Mouse (Mus musculus): ENCODE data around the gene Glis3. TPM values are rescaled to one million over a fixed set of nuclear protein-coding genes. Genes with fewer than 3 reads are reported as not detected.

Glis3 gene
- polyA plus RNA-seq, 1 experiment from 2014 or later, result 1.4 TPM

DNA sequence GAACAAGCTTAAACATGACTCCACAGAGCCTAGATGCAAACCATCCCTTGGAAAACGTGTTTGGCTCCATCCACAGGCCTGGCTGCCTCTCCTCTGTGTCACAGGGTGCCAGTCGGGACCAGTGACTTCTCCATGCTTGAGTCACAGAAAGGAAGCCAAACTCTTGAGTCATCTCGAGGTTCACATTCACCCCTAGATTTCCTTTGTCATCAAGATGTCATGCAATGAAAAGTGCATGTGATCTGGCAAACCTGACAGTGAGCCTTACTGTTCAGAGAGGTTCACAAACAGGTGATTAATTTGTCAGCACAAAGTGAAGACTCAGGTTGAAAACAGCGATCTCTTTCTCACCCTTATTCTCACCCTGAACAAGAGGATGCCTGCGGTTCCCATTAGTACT, 290.7 kb downstream of the Glis3 start:
- 76% methylated on average over 5 of the region's 5 CpGs for WGBS
- no peak overlapping the region for H3K9ac ChIP-seq
- no peak overlapping the region for H3K4me2 ChIP-seq (replicated peaks)
- no peak overlapping the region for H3K27ac ChIP-seq
- H3K4me3 ChIP-seq, result no peak overlapping the region
- no peaks in the 10 kb centered on the region for H3K4me1 ChIP-seq
- H3K9me3 ChIP-seq, result no peaks in the 10 kb centered on the region
- no peak for ATAC-seq (ENCODE audit: low FRiP score, low read depth)
- H3K36me3 ChIP-seq, result no peaks in the 10 kb centered on the region
- H3K27me3 ChIP-seq (replicated peaks), result no peaks in the 10 kb centered on the region

DNA sequence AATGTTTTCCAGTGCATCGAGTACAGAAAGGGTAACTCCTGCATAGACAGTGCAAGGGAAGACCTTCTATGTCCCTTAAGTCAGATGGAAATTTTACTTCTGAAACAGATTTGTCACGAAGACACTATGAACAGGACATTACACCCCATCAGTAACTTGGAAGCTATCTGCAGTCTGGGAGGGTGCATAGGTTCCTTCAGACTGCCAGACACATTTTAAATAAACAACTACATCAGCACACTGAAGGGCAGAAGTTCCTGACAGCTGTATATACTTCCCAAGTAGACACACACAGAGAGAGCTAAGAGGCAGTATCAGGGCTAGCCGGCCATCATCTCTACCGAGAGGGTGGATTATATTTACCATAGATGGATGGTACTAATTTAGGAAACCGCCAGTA, 296.5 kb downstream of the Glis3 start:
- Histone ChIP-seq H3K36me3 (no peaks in the 10 kb centered on the region), H3K9ac (no peak overlapping the region), H3K4me1 (0 out of 2 replicates have a peak, but pooled peaks cover 7% of the 10 kb centered on the region), H3K4me3 (no peak overlapping the region), H3K4me2 (replicated peaks) (no peak overlapping the region), H3K9me3 (no peaks in the 10 kb centered on the region), H3K27me3 (replicated peaks) (no peaks in the 10 kb centered on the region), H3K27ac (no peak overlapping the region)
- no peak for ATAC-seq (ENCODE audit: low FRiP score, low read depth)
- WGBS, result 69% methylated on average over 5 of the region's 5 CpGs

DNA sequence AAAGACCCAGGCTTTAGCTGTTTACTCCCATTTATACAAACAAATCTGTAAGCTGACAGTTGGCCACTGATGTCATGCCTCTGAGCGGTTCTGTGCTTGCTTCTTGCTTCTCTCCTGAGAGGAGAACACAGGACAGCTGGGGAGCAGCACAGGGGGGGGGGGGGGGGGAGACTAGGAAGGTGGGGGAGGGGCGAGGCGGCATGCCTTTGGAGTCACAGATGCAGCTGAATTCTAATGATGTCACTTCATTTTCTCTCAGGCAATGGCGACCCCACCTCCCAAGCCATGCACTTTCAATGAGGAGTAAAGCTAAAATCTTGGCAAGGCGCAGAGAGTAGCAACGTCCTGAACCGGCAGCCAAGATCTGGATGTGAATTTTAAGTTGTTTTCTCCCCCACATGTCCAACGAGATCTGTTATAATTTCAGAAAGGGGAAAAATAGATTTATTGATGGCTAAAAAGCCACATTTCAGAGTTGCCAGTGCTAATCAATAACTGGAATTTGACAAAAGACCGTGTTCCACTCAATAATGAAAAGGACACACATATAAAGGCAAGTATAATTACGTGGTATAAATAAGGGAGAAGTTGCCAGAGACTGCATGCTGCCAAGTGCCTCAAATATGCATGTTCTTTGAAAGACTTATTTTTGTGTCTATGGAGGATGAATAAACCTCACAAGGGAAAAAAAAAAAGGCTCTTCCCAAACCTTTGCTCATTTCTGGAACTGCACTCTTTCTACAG, 297.5 kb downstream of the Glis3 start:
- Histone ChIP-seq H3K27me3 (replicated peaks) (no peaks in the 10 kb centered on the region), H3K36me3 (no peaks in the 10 kb centered on the region), H3K27ac (no peak overlapping the region), H3K4me2 (replicated peaks) (no peak overlapping the region), H3K9me3 (no peaks in the 10 kb centered on the region), H3K4me1 (0 out of 2 replicates have a peak, but pooled peaks cover 7% of the 10 kb centered on the region), H3K4me3 (no peak overlapping the region), H3K9ac (no peak overlapping the region)
- WGBS, result 38% methylated on average over 10 of the region's 10 CpGs
- peak; percentile 82 for ATAC-seq (ENCODE audit: low FRiP score, low read depth)

DNA sequence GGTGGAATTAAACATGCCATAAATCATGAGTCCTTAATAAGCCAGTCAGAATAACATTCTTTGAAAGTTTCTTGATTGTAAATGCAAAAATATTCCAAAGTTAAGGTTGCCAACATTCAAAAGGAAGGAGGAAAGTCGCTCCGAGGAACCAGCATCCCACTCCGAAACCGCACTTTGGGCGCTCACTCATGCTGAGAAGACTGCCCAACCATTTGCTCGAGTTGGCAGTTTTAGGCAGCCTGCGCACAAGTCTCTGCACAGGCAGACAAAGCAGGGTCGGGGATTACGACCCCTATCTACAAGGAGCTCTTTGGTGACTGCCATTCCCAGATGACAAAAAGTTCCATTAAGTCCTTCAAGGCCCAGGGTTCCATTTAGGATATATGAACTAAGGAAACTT, 298.4 kb downstream of the Glis3 start:
- Histone ChIP-seq H3K9ac (no peak overlapping the region), H3K27ac (no peak overlapping the region), H3K27me3 (replicated peaks) (no peaks in the 10 kb centered on the region), H3K4me2 (replicated peaks) (no peak overlapping the region), H3K9me3 (no peaks in the 10 kb centered on the region), H3K4me1 (0 out of 2 replicates have a peak, but pooled peaks cover 7% of the 10 kb centered on the region), H3K36me3 (no peaks in the 10 kb centered on the region), H3K4me3 (no peak overlapping the region)
- ATAC-seq (ENCODE audit: low FRiP score, low read depth), result no peak
- WGBS, result 44% methylated on average over 9 of the region's 9 CpGs

DNA sequence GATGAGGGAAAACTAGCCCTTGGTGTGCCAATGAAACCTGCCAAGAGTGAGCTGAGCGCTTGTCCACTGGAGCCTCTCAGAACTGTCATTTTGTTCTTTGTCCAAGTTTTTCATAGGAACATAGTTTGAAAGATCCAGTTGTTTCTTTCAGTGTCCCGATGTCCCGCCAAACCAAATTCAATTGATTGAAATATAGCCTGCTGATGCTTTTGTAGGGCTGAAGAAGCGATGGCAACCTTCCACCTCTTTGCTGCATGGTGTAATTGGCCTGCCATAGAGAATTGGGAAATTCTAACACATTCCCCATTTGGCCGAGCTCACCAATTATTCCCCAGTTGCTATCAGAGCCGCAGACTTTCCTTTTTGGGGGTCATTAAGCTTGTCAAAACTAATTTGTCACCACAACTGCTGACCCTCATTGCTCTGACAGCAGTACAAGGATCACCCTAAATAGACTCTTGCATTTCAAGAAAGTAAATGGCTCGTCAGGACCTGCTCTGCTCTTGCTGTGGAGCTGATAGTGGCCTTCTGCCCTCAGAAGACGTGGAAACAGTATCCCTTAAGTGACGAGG, 299.1 kb downstream of the Glis3 start:
- Histone ChIP-seq H3K9me3 (no peaks in the 10 kb centered on the region), H3K4me2 (replicated peaks) (no peak overlapping the region), H3K4me3 (no peak overlapping the region), H3K9ac (no peak overlapping the region), H3K36me3 (no peaks in the 10 kb centered on the region), H3K27me3 (replicated peaks) (no peaks in the 10 kb centered on the region), H3K27ac (no peak overlapping the region), H3K4me1 (0 out of 2 replicates have a peak, but pooled peaks cover 7% of the 10 kb centered on the region)
- no peak for ATAC-seq (ENCODE audit: low FRiP score, low read depth)
- WGBS, result 55% methylated on average over 9 of the region's 9 CpGs

DNA sequence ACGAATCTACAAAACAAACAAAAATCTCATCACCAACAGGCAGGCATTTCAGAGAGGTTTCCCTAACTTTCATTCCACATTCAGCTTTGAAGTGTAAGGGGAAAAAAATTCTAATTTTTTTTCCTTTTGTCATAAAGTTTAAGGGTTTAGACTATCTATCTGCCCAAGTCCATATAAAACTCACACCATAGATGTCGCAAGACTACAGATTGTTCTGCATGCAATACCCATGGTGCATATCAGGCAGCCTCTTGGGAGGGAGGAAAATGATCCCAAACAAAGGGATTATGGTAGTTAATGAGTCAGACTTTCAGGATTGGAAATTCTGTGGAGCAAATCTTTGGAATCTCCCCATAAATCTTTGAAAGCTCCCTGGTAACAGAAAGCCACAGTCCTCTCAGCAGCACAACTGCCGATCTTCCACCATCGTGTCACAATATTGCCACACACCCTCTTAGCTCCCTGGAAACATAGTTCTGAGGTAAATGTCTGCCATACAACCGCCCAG, 302.0 kb downstream of the Glis3 start:
- 71% methylated on average over 5 of the region's 5 CpGs for WGBS
- H3K27me3 ChIP-seq (replicated peaks), result no peaks in the 10 kb centered on the region
- no peaks in the 10 kb centered on the region for H3K36me3 ChIP-seq
- no peak for ATAC-seq (ENCODE audit: low FRiP score, low read depth)
- no peaks in the 10 kb centered on the region for H3K9me3 ChIP-seq
- no peak overlapping the region for H3K4me3 ChIP-seq
- no peak overlapping the region for H3K4me2 ChIP-seq (replicated peaks)
- H3K9ac ChIP-seq, result no peak overlapping the region
- H3K27ac ChIP-seq, result no peak overlapping the region
- H3K4me1 ChIP-seq, result 0 out of 2 replicates have a peak, but pooled peaks cover 7% of the 10 kb centered on the region

DNA sequence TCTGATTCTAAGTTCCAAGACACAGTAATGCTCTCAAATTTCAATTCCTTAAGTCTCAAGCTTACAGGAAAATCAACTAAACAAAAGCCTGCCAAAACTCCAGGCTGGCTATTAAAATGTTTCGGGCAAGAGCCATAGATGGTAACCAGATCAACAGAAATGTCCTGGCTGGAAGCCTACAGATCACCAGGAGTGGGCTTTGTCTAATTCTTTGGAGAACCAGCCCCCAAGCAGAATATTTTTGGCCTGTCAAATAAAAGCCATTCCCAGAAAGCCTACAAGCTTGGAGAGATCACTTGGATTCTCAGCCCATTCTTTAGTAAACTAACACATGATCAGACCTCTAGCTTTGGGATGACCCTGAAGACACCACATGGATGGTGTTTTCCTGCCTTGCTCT, 303.5 kb downstream of the Glis3 start:
- no peaks in the 10 kb centered on the region for H3K4me1 ChIP-seq
- WGBS, result 81% methylated on average over 1 of the region's 1 CpGs
- H3K4me2 ChIP-seq (replicated peaks), result no peak overlapping the region
- ATAC-seq (ENCODE audit: low FRiP score, low read depth), result no peak
- H3K36me3 ChIP-seq, result no peaks in the 10 kb centered on the region
- no peaks in the 10 kb centered on the region for H3K9me3 ChIP-seq
- no peak overlapping the region for H3K9ac ChIP-seq
- no peak overlapping the region for H3K27ac ChIP-seq
- no peak overlapping the region for H3K4me3 ChIP-seq
- no peaks in the 10 kb centered on the region for H3K27me3 ChIP-seq (replicated peaks)

DNA sequence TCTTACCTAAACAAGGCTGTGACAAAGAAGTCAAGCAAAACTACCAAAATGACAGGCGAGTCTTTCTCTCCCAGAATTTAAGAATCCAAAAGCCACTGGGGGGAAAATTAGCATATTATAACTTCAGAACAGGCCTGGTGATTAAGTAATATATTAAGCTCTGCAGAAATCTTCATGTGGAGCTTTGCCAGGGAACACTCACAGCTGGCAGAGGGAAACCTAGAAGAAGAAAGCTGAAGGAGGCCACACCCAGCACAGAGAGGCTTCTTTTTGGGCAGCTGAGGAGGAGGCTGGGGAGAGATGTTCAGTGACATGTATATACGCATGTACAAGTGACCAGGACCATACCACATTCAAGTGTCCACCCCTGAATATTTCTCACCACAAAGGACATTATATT, 304.1 kb downstream of the Glis3 start:
- no peak for ATAC-seq (ENCODE audit: low FRiP score, low read depth)
- H3K4me2 ChIP-seq (replicated peaks), result no peak overlapping the region
- H3K27me3 ChIP-seq (replicated peaks), result no peaks in the 10 kb centered on the region
- H3K9ac ChIP-seq, result no peak overlapping the region
- WGBS, result 92% methylated on average over 2 of the region's 2 CpGs
- no peaks in the 10 kb centered on the region for H3K9me3 ChIP-seq
- no peaks in the 10 kb centered on the region for H3K4me1 ChIP-seq
- no peak overlapping the region for H3K4me3 ChIP-seq
- no peaks in the 10 kb centered on the region for H3K36me3 ChIP-seq
- no peak overlapping the region for H3K27ac ChIP-seq

DNA sequence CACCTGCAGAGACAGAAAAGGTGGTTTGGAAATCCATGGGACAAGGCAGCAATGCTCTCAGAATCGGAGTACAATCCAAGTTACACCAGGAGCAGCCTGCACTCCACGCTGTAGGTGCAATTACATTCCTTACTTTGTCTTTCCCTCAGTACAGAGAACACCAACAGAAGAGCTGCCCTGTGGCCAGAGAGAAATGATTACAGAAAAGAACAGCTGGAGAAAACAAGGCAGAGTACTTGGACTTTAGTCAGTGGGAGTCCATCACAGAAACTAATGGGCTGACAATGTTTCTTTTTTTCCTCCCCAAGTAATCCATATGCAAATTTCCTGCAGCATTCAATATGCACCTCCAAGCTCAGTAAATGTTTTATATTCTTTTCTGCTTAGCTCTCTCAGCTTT, 305.4 kb downstream of the Glis3 start:
- no peaks in the 10 kb centered on the region for H3K4me1 ChIP-seq
- no peaks in the 10 kb centered on the region for H3K27me3 ChIP-seq (replicated peaks)
- H3K4me3 ChIP-seq, result no peak overlapping the region
- no peak for ATAC-seq (ENCODE audit: low FRiP score, low read depth)
- 22% methylated on average over 2 of the region's 2 CpGs for WGBS
- no peak overlapping the region for H3K9ac ChIP-seq
- H3K9me3 ChIP-seq, result no peaks in the 10 kb centered on the region
- no peak overlapping the region for H3K4me2 ChIP-seq (replicated peaks)
- H3K27ac ChIP-seq, result no peak overlapping the region
- H3K36me3 ChIP-seq, result no peaks in the 10 kb centered on the region

DNA sequence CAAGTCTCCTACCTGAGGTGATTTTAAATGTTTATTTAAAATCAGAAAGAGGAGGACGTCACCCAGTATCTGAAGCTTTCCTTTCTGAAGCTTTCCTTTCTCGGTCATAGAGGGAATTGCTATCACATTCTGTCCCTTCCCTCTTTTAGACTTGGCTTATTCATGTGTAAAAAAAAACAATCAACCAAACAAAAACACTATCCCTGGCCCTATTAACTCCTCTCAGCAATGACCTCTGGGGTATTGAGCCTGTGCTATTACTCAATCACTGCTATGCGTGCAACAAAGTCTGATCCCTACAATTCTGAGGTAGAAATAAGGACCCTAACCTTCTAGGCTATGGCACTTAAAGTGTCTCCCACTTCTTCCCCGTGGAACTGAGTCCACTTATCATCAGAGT, 311.7 kb downstream of the Glis3 start:
- no peak overlapping the region for H3K9ac ChIP-seq
- no peak for ATAC-seq (ENCODE audit: low FRiP score, low read depth)
- H3K9me3 ChIP-seq, result no peaks in the 10 kb centered on the region
- no peak overlapping the region for H3K27ac ChIP-seq
- H3K36me3 ChIP-seq, result no peaks in the 10 kb centered on the region
- no peaks in the 10 kb centered on the region for H3K4me1 ChIP-seq
- H3K27me3 ChIP-seq (replicated peaks), result no peaks in the 10 kb centered on the region
- H3K4me2 ChIP-seq (replicated peaks), result no peak overlapping the region
- H3K4me3 ChIP-seq, result no peak overlapping the region
- whole genome bisulfite sequencing, result 70% methylated on average over 4 of the region's 4 CpGs

DNA sequence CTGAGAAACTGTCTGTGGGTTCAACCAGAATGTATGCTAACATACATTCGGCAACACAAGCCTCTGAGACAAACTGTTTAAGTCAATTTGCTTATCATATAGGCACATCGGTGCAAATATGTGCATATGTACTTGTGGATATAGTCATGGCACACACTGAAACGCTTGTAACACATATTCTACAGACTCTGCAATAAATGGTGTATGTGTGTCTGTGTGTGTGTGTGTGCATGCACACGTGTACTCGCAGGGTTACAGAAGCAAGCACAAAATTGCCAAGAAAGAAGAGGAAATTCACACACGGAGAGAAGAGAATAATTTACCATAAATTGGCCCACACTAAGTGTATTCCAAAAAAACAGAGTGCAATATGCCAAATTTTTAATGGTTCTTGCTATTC, 312.6 kb downstream of the Glis3 start:
- H3K4me1 ChIP-seq, result no peaks in the 10 kb centered on the region
- 92% methylated on average over 6 of the region's 6 CpGs for WGBS
- no peak overlapping the region for H3K4me2 ChIP-seq (replicated peaks)
- no peaks in the 10 kb centered on the region for H3K27me3 ChIP-seq (replicated peaks)
- H3K27ac ChIP-seq, result no peak overlapping the region
- H3K36me3 ChIP-seq, result no peaks in the 10 kb centered on the region
- H3K4me3 ChIP-seq, result no peak overlapping the region
- no peaks in the 10 kb centered on the region for H3K9me3 ChIP-seq
- ATAC-seq (ENCODE audit: low FRiP score, low read depth), result no peak
- H3K9ac ChIP-seq, result no peak overlapping the region

DNA sequence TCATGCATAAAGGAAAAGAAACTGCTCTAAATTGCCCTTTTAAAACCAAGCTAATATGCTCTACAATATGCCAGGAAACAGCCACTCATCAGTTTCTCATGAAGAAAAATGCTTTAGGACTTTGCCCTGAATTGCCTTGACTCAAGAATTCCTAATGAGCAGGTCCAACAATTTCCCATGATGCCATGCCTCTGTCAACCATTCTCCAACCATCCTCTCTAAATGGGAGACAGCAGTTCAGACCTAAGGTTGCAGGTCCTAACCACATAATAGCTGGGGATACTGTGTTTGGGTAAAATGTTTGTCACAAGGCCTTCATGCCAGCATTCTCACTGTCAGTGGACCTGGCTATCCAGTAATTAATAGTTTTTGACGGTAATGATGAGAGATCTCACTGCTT, 313.1 kb downstream of the Glis3 start:
- WGBS, result 90% methylated on average over 1 of the region's 1 CpGs
- no peaks in the 10 kb centered on the region for H3K27me3 ChIP-seq (replicated peaks)
- H3K36me3 ChIP-seq, result no peaks in the 10 kb centered on the region
- no peaks in the 10 kb centered on the region for H3K4me1 ChIP-seq
- H3K9ac ChIP-seq, result no peak overlapping the region
- no peak overlapping the region for H3K4me2 ChIP-seq (replicated peaks)
- H3K9me3 ChIP-seq, result no peaks in the 10 kb centered on the region
- H3K27ac ChIP-seq, result no peak overlapping the region
- ATAC-seq (ENCODE audit: low FRiP score, low read depth), result no peak
- no peak overlapping the region for H3K4me3 ChIP-seq

DNA sequence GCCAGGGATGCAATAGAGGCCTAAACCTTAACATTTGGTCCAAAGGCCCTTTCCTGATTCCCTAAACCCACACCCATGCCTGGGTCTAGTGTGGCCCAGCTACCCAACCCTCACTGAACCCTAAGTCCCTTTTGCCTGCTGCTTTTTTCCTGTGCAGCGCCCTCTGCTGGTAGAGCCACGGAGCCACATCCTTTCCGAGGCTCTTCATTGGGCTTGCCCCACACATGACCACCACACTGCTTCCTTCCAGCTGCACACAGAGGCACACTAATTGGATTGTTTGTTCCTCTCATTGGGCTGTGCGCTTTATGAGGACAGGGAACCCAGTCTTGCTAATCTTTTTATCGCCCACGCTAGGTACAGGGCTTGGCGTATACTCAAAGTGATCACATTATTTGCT, 314.0 kb downstream of the Glis3 start:
- Histone ChIP-seq H3K27ac (no peak overlapping the region), H3K4me3 (no peak overlapping the region), H3K36me3 (no peaks in the 10 kb centered on the region), H3K4me1 (no peaks in the 10 kb centered on the region), H3K4me2 (replicated peaks) (no peak overlapping the region), H3K27me3 (replicated peaks) (no peaks in the 10 kb centered on the region), H3K9ac (no peak overlapping the region), H3K9me3 (no peaks in the 10 kb centered on the region)
- ATAC-seq (ENCODE audit: low FRiP score, low read depth), result 0 out of 2 replicates have a peak, but pooled peaks have one; percentile 29
- 40% methylated on average over 7 of the region's 7 CpGs for WGBS

All from neural tube, embryonic 12.5 days (tissue).